Mouse (Mus musculus): Measurements from ENCODE around the gene Pard3. TPM values are rescaled to one million over a fixed set of nuclear protein-coding genes. Genes with fewer than 3 reads are reported as not detected.

Pard3 gene
- polyA plus RNA-seq, 1 experiment from 2014 or later: 37.8 TPM

- H3K27ac ChIP-seq: no peak overlapping the region
- H3K4me2 ChIP-seq: no peak overlapping the region
- H3K27me3 ChIP-seq: no peaks in the 10 kb centered on the region
- no peak overlapping the region for H3K4me3 ChIP-seq (replicated peaks)
- ATAC-seq (ENCODE audit: low FRiP score): no peak
- H3K9ac ChIP-seq: no peak overlapping the region
- no peaks in the 10 kb centered on the region for H3K36me3 ChIP-seq (replicated peaks)
- no peaks in the 10 kb centered on the region for H3K9me3 ChIP-seq
- WGBS: 95% methylated on average over 7 of the region's 7 CpGs
- H3K4me1 ChIP-seq: no peaks in the 10 kb centered on the region
Measured at GRCm38 (mm10) chr8:127318377-127319159, 254.9 kb downstream of the Pard3 start.

GRCm38 (mm10) chr8:127320930-127321329 lies 257.2 kb downstream of the Pard3 start:
- H3K27me3 ChIP-seq: no peaks in the 10 kb centered on the region
- no peak overlapping the region for H3K9ac ChIP-seq
- H3K36me3 ChIP-seq (replicated peaks): no peaks in the 10 kb centered on the region
- no peak overlapping the region for H3K27ac ChIP-seq
- no peak overlapping the region for H3K4me2 ChIP-seq
- ATAC-seq (ENCODE audit: low FRiP score): no peak
- H3K4me3 ChIP-seq (replicated peaks): no peak overlapping the region
- peaks cover 3% of the 10 kb centered on the region for H3K4me1 ChIP-seq
- H3K9me3 ChIP-seq: no peaks in the 10 kb centered on the region
- WGBS: 88% methylated on average over 5 of the region's 5 CpGs

- Histone ChIP-seq H3K9ac (no peak overlapping the region), H3K4me3 (replicated peaks) (no peak overlapping the region), H3K4me1 (peaks cover 3% of the 10 kb centered on the region), H3K36me3 (replicated peaks) (no peaks in the 10 kb centered on the region), H3K9me3 (no peaks in the 10 kb centered on the region), H3K27me3 (no peaks in the 10 kb centered on the region), H3K27ac (no peak overlapping the region), H3K4me2 (no peak overlapping the region)
- no peak for ATAC-seq (ENCODE audit: low FRiP score)
- 98% methylated on average over 10 of the region's 10 CpGs for WGBS
Measured at GRCm38 (mm10) chr8:127323583-127324360, 260.1 kb downstream of the Pard3 start.

- WGBS: 60% methylated on average over 3 of the region's 3 CpGs
- no peak overlapping the region for H3K9ac ChIP-seq
- no peak overlapping the region for H3K4me2 ChIP-seq
- H3K4me3 ChIP-seq (replicated peaks): no peak overlapping the region
- H3K27me3 ChIP-seq: no peaks in the 10 kb centered on the region
- no peaks in the 10 kb centered on the region for H3K9me3 ChIP-seq
- no peaks in the 10 kb centered on the region for H3K36me3 ChIP-seq (replicated peaks)
- ATAC-seq (ENCODE audit: low FRiP score): no peak
- no peak overlapping the region for H3K27ac ChIP-seq
- H3K4me1 ChIP-seq: peaks cover 5% of the 10 kb centered on the region
Measured at GRCm38 (mm10) chr8:127324836-127325570, 261.3 kb downstream of the Pard3 start.

- no peak for ATAC-seq (ENCODE audit: low FRiP score)
- Histone ChIP-seq H3K4me2 (no peak overlapping the region), H3K4me3 (replicated peaks) (no peak overlapping the region), H3K27ac (0 out of 2 replicates have a peak overlapping the region, but pooled peaks have one; percentile 25), H3K4me1 (peaks cover 12% of the 10 kb centered on the region), H3K9ac (no peak overlapping the region), H3K9me3 (no peaks in the 10 kb centered on the region), H3K36me3 (replicated peaks) (no peaks in the 10 kb centered on the region), H3K27me3 (no peaks in the 10 kb centered on the region)
- WGBS: 57% methylated on average over 5 of the region's 5 CpGs
Measured at GRCm38 (mm10) chr8:127325749-127326148, 262.1 kb downstream of the Pard3 start.

- no peak overlapping the region for H3K4me3 ChIP-seq (replicated peaks)
- H3K4me2 ChIP-seq: no peak overlapping the region
- H3K27me3 ChIP-seq: no peaks in the 10 kb centered on the region
- H3K9me3 ChIP-seq: no peaks in the 10 kb centered on the region
- H3K9ac ChIP-seq: no peak overlapping the region
- no peaks in the 10 kb centered on the region for H3K36me3 ChIP-seq (replicated peaks)
- peaks cover 11% of the 10 kb centered on the region for H3K4me1 ChIP-seq
- 38% methylated on average over 12 of the region's 12 CpGs for WGBS
- 0 out of 2 replicates have a peak overlapping the region, but pooled peaks have one; percentile 25 for H3K27ac ChIP-seq
- peak; percentile 46; the same call in 1 of the 2 replicates for ATAC-seq (ENCODE audit: low FRiP score)
Measured at GRCm38 (mm10) chr8:127330258-127331187, 266.8 kb downstream of the Pard3 start.

- Histone ChIP-seq H3K9me3 (no peaks in the 10 kb centered on the region), H3K36me3 (replicated peaks) (no peaks in the 10 kb centered on the region), H3K9ac (no peak overlapping the region), H3K27me3 (no peaks in the 10 kb centered on the region), H3K4me1 (peaks cover 15% of the 10 kb centered on the region), H3K4me3 (replicated peaks) (no peak overlapping the region), H3K4me2 (no peak overlapping the region), H3K27ac (no peak overlapping the region)
- 100% methylated on average over 1 of the region's 1 CpGs for WGBS
- no peak for ATAC-seq (ENCODE audit: low FRiP score)
Measured at GRCm38 (mm10) chr8:127331751-127332150, 268.1 kb downstream of the Pard3 start.

GRCm38 (mm10) chr8:127335216-127335615 lies 271.5 kb downstream of the Pard3 start:
- Histone ChIP-seq H3K27me3 (no peaks in the 10 kb centered on the region), H3K36me3 (replicated peaks) (no peaks in the 10 kb centered on the region), H3K27ac (no peak overlapping the region), H3K4me3 (replicated peaks) (no peak overlapping the region), H3K9me3 (no peaks in the 10 kb centered on the region), H3K4me2 (no peak overlapping the region), H3K9ac (no peak overlapping the region), H3K4me1 (peaks cover 11% of the 10 kb centered on the region)
- ATAC-seq (ENCODE audit: low FRiP score): no peak
- WGBS: 90% methylated on average over 1 of the region's 1 CpGs

- Histone ChIP-seq H3K4me3 (replicated peaks) (no peak overlapping the region), H3K36me3 (replicated peaks) (no peaks in the 10 kb centered on the region), H3K9me3 (no peaks in the 10 kb centered on the region), H3K4me1 (peaks cover 4% of the 10 kb centered on the region; the same call in 1 of the 2 replicates), H3K27ac (no peak overlapping the region), H3K27me3 (no peaks in the 10 kb centered on the region), H3K9ac (no peak overlapping the region), H3K4me2 (no peak overlapping the region)
- 86% methylated on average over 11 of the region's 11 CpGs for WGBS
- ATAC-seq (ENCODE audit: low FRiP score): no peak
Measured at GRCm38 (mm10) chr8:127338183-127338582, 274.5 kb downstream of the Pard3 start.

GRCm38 (mm10) chr8:127341046-127341445 lies 277.4 kb downstream of the Pard3 start:
- Histone ChIP-seq H3K27me3 (no peaks in the 10 kb centered on the region), H3K4me2 (no peak overlapping the region), H3K9ac (no peak overlapping the region), H3K4me1 (no peaks in the 10 kb centered on the region; the same call in 1 of the 2 replicates), H3K27ac (no peak overlapping the region), H3K4me3 (replicated peaks) (no peak overlapping the region), H3K9me3 (no peaks in the 10 kb centered on the region), H3K36me3 (replicated peaks) (no peaks in the 10 kb centered on the region)
- no peak for ATAC-seq (ENCODE audit: low FRiP score)
- WGBS: 86% methylated on average over 7 of the region's 7 CpGs

- H3K9ac ChIP-seq: no peak overlapping the region
- H3K36me3 ChIP-seq (replicated peaks): no peaks in the 10 kb centered on the region
- H3K4me2 ChIP-seq: no peak overlapping the region
- 49% methylated on average over 2 of the region's 2 CpGs for WGBS
- no peak overlapping the region for H3K27ac ChIP-seq
- no peaks in the 10 kb centered on the region for H3K27me3 ChIP-seq
- no peak for ATAC-seq (ENCODE audit: low FRiP score)
- no peak overlapping the region for H3K4me3 ChIP-seq (replicated peaks)
- no peaks in the 10 kb centered on the region for H3K9me3 ChIP-seq
- no peaks in the 10 kb centered on the region for H3K4me1 ChIP-seq
Measured at GRCm38 (mm10) chr8:127343115-127343514, 279.4 kb downstream of the Pard3 start.
